Mouse (Mus musculus): ENCODE results near the gene Cnpy2.
A peak's percentile ranks its signal among the peaks of the same experiment; 100 is the strongest.
"Not testable (repeated sequence)": the region's sequence is repeated elsewhere in the genome, so short reads cannot be mapped to it uniquely, and the experiment has no call there.

The Cnpy2 gene

GRCm38 (mm10) chr10:128322141-128323108 is at the start of gene Cnpy2:
Gene Cnpy2, plus strand, starts transcription at chr10:128322459.
- DNase-seq (ENCODE audit: low spot score), result peak; percentile 96

GRCm38 (mm10) chr10:128272819-128273439 is 49.3 kb upstream of the Cnpy2 start:
- not testable (repeated sequence) for DNase-seq (ENCODE audit: low spot score)

GRCm38 (mm10) chr10:128275374-128275773 is 46.9 kb upstream of the Cnpy2 start:
- DNase-seq (ENCODE audit: low spot score), result not testable (repeated sequence)

- DNase-seq (ENCODE audit: low spot score), result no peak
These were observed 44.1 kb upstream of the Cnpy2 start for GRCm38 (mm10) chr10:128278158-128278557.

GRCm38 (mm10) chr10:128280943-128281342 is 41.3 kb upstream of the Cnpy2 start:
- DNase-seq (ENCODE audit: low spot score), result peak; percentile 65

DNA sequence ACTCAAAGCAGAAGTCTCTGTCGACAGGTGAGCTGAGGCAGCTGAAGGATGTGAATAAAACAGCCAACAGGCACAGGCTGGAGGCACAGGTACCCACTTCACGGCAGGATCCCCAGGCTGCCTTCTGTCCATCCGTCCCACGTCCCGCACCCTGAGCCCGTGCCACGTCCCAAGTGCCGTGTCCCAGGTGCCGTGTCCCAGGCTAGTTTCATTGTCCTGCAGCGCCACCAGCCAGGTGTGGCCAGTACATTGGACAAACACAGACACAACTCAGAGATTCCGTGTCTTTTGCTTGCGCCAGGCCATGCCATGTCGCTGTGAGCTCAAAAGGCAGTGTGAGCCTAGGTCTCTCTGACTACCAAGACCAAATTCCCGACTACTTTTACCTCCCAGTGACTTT is 40.6 kb upstream of the Cnpy2 start:
- peak; percentile 26 for DNase-seq (ENCODE audit: low spot score)

GRCm38 (mm10) chr10:128282886-128283450 is 39.3 kb upstream of the Cnpy2 start:
- no peak for DNase-seq (ENCODE audit: low spot score)

DNA sequence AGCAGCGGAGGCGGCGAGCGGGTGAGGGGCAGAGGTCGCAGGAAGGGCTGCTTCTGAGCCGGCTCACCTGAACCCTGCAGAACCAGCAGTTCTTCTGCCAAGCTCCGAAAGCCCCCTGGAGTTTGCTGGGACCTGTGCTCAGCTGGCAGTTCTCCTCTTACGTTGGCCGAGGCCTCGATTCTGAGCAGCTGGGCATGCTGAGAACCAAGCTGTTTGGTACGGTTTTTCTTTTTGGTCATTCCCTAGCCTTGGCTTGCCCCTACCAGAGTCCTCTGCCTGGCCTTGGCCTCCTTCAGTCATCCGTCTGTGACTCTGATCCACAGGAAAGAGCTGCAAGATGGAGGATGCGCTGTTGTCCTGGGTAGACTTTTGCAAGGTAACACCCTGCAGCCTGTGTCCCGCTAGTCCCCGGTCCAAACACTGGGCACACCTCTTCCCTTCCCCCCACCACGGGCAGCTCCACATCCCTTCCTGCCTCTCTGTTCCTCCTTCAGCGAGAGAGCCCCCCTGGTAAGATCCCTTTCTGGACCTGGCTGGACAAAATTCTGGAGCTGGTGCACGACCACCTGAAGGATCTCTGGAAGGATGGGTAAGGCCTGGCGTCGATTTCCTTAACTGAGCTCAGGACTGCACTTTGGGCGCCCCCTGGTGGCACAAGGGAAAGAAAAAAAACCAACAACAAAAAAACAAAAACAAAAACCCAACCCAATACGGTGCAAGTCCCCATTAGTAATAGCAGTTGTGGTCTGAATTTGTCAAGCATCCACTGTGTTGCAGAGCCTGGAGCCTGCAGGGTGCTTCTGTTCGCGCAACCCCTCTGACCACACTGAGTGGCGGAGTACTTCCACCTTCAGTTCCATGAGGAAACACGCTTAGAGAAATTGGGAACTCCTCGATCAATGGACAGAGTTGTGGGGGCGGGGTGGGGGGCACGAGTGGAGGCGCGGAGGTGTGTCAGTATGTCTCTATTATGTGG is 38.4 kb upstream of the Cnpy2 start:
- peak; percentile 57 for DNase-seq (ENCODE audit: low spot score)

GRCm38 (mm10) chr10:128290594-128290993 is 31.7 kb upstream of the Cnpy2 start:
- DNase-seq (ENCODE audit: low spot score), result not testable (repeated sequence)

GRCm38 (mm10) chr10:128296370-128297090 is 25.7 kb upstream of the Cnpy2 start:
- DNase-seq (ENCODE audit: low spot score), result no peak

DNA sequence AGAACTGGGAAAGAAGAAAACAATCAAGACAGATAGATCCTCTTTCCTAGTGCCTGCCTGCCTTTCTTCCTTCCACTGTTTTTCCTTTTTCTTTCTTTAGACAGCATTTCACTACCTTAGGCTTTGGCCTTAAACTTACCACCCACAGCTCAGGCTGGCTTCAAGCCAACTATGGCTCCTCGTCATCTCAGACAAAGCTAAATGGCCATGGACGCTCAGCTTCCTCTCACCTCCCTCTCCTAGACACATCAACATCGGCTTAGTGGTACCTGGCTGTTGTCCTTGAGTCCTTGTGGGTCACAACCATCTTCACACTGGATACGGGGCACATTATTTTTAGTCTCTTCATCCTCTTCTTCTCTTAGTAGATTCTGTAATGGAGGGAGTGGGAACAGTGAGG is 25.0 kb upstream of the Cnpy2 start:
- DNase-seq (ENCODE audit: low spot score), result no peak

- no peak for DNase-seq (ENCODE audit: low spot score)
These were observed 24.6 kb upstream of the Cnpy2 start for GRCm38 (mm10) chr10:128297622-128298021.

DNA sequence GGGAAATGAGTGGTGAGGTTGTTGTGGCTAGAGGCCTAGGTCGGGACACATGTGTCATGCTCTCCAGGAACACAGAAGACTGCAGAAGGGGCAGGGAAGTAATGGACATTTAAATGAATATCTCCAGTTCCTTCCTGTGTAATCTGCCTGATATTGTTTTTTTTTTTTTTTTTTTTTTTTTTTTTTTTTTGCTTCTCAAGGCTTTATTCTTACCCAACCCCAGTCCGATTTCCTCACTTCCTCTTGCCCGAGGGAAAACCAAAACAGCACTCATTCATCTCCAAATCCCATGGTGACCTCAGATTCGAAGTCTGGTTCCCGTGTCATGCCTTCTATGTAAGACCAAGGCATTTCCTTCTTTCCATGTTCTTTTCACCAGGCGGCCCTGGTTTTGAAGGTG is 24.0 kb upstream of the Cnpy2 start:
- DNase-seq (ENCODE audit: low spot score), result no peak

GRCm38 (mm10) chr10:128298702-128299171 is 23.5 kb upstream of the Cnpy2 start, which contains the start of gene Il23a:
Gene Il23a, minus strand, starts transcription at chr10:128298752.
- no peak for DNase-seq (ENCODE audit: low spot score)

- no peak for DNase-seq (ENCODE audit: low spot score)
These were observed 19.9 kb upstream of the Cnpy2 start for GRCm38 (mm10) chr10:128302357-128302756.

GRCm38 (mm10) chr10:128302785-128303125 is 19.5 kb upstream of the Cnpy2 start:
- no peak for DNase-seq (ENCODE audit: low spot score)

- peak; percentile 100 for DNase-seq (ENCODE audit: low spot score)
These were observed 18.9 kb upstream of the Cnpy2 start, which contains the start of gene Pan2 for GRCm38 (mm10) chr10:128303126-128304021. Gene Pan2, plus strand, starts transcription at chr10:128303335.

GRCm38 (mm10) chr10:128309654-128310053 is 12.6 kb upstream of the Cnpy2 start:
- no peak for DNase-seq (ENCODE audit: low spot score)

GRCm38 (mm10) chr10:128310177-128310576 is 12.1 kb upstream of the Cnpy2 start:
- DNase-seq (ENCODE audit: low spot score), result no peak

DNA sequence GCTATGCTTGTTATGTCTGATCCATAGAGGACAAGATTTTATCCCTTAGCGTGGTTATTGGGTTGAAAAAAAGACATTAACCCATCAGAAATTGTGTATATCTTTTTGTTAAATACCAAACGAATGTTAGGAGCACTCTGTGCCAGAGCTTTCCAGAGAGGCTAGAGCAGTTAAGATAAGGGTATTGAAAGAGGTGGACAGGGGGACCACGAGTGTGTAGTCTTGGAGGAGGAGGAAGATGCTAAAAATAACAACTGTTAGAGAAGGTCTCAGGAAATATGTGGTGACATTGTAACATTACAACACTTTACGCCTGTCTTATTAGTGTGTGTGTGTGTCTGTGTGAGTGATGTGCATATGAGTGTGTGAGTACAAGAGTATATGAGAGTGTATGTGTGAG is 11.4 kb upstream of the Cnpy2 start:
- DNase-seq (ENCODE audit: low spot score), result no peak

Measured in yolk sac, embryonic 10.5 days (tissue).